Mouse (Mus musculus) ES-Bruce4 (cell line): ENCODE measurements around the gene Galc.

Experiments
- CTCF ChIP-seq: IDR thresholded peaks from one replicate; pipeline ENCODE4 v1.8.1; 2011; ENCODE audit warnings: low read depth, low read length
- EP300 ChIP-seq: IDR thresholded peaks from 2 replicates; pipeline ENCODE4 v1.6.1; 2011; ENCODE audit warnings: low read depth, low read length; ENCODE audit not compliant: insufficient read depth
- POLR2A ChIP-seq: IDR thresholded peaks from one replicate; pipeline ENCODE4 v1.8.1; 2011; ENCODE audit warnings: low read length; ENCODE audit not compliant: insufficient read depth

- TF ChIP-seq EP300 (no peak), POLR2A (no peak), CTCF (no peak)
Observed at GRCm38 (mm10) chr12:98223286-98223685, 36.0 kb downstream of the Galc start.
